Mouse (Mus musculus) ES-E14 (cell line): ENCODE results near the gene Bach2. TPM values are rescaled to one million over a fixed set of nuclear protein-coding genes. Genes with fewer than 3 reads are reported as not detected.

Experiments used
- DNase-seq: peaks from one replicate; pipeline ENCODE4 v3.0.0-alpha.2; 2013; ENCODE audit warnings: low read depth, low spot score
- H3K27ac ChIP-seq: 2 replicates; pipeline ENCODE4 v1.5.1; 2012; ENCODE audit warnings: low read depth, mild to moderate bottlenecking, low read length, moderate library complexity, mixed read lengths; ENCODE audit not compliant: poor library complexity, insufficient read depth, severe bottlenecking
- H3K36me3 ChIP-seq: 2 replicates; pipeline ENCODE4 v1.6.1; 2012; ENCODE audit warnings: mild to moderate bottlenecking, low read length, moderate library complexity, mixed read lengths; ENCODE audit not compliant: control insufficient read depth, poor library complexity, insufficient read depth, severe bottlenecking
- H3K4me1 ChIP-seq, 2 experiments: fragments of 150-350 bp in 1 of 2; sonication (generic) in 1 of 2; 2 replicates each; pipeline ENCODE4 v1.6.1; 2012; ENCODE audit warnings: low read length in 2 of 2, mild to moderate bottlenecking in 1 of 2, mixed read lengths in 1 of 2; ENCODE audit not compliant: control insufficient read depth in 2 of 2, insufficient read depth in 2 of 2, poor library complexity in 1 of 2
- H3K4me3 ChIP-seq, 2 experiments: fragments of 150-350 bp in 1 of 2; sonication (generic) in 1 of 2; 2 replicates each; pipeline ENCODE4 v1.5.1; 2012; ENCODE audit warnings: low read length in 2 of 2, low read depth in 1 of 2, mild to moderate bottlenecking in 1 of 2, mixed read lengths in 1 of 2; ENCODE audit not compliant: insufficient read depth in 1 of 2, poor library complexity in 1 of 2, severe bottlenecking in 1 of 2
- H3K9ac ChIP-seq: 2 replicates; pipeline ENCODE4 v1.6.1; 2012; ENCODE audit warnings: low read depth, mild to moderate bottlenecking, low read length, mixed read lengths; ENCODE audit not compliant: poor library complexity, insufficient read depth, severe bottlenecking
- H3K9me3 ChIP-seq: fragments of 150-350 bp; sonication (generic); 2 replicates; pipeline ENCODE4 v1.6.1; 2012; ENCODE audit warnings: low read depth, mild to moderate bottlenecking, low read length; ENCODE audit not compliant: control insufficient read depth, insufficient read depth
- CHD2 ChIP-seq: IDR thresholded peaks from 2 replicates; pipeline ENCODE4 v1.6.1; 2014; ENCODE audit warnings: mild to moderate bottlenecking, low read depth, low read length, inconsistent platforms
- HCFC1 ChIP-seq: IDR thresholded peaks from 2 replicates; pipeline ENCODE4 v1.6.1; 2012; ENCODE audit warnings: low read length, inconsistent platforms, borderline replicate concordance; ENCODE audit not compliant: insufficient read depth
- MAFK ChIP-seq: IDR thresholded peaks from 2 replicates; pipeline ENCODE4 v1.6.1; 2014; ENCODE audit warnings: mild to moderate bottlenecking, low read depth, low read length, inconsistent platforms; ENCODE audit not compliant: insufficient read depth
- ZC3H11A ChIP-seq: IDR thresholded peaks from 2 replicates; pipeline ENCODE4 v1.6.1; 2012; ENCODE audit warnings: low read depth, mild to moderate bottlenecking, inconsistent platforms, low read length, borderline replicate concordance
- ZNF384 ChIP-seq: IDR thresholded peaks from 2 replicates; pipeline ENCODE4 v1.6.1; 2012; ENCODE audit warnings: low read depth, low read length, inconsistent platforms
- in situ Hi-C, 2 experiments: fragments of 600-800 bp; cut with MboI; formaldehyde crosslinking; loops; one replicate each; pipeline ENCODE4 v1.15.1; 2025; ENCODE audit warnings: low sequenced_read_pairs in 2 of 2, inconsistent platforms in 1 of 2; ENCODE audit not compliant: unreplicated experiment in 2 of 2
- total RNA-seq: library from RNA; depleted of rRNA; stranded (reverse); fragments of 300-350 nt; gene quantifications from 2 replicates; pipeline ENCODE4 v1.2.3, GENCODE M21; 2012

Gene Bach2
- total RNA-seq, 1 experiment: 3.3 TPM

- in situ Hi-C loops: no loop called here
- DNase-seq: no peak
Observed at GRCm38 (mm10) chr4:32340844-32341243, 102.2 kb downstream of the Bach2 start.

GRCm38 (mm10) chr4:32342269-32342668 lies 103.7 kb downstream of the Bach2 start:
- no peaks in the 10 kb centered on the region for H3K9me3 ChIP-seq
- in situ Hi-C loops: no loop called here
- peak; percentile 27 for DNase-seq
- no peak for TF ChIP-seq ZC3H11A
- TF ChIP-seq MAFK: no peak
- no peak for TF ChIP-seq CHD2
- no peak for TF ChIP-seq HCFC1
- TF ChIP-seq ZNF384: no peak
- no peaks in the 10 kb centered on the region for H3K36me3 ChIP-seq
- no peak overlapping the region for H3K9ac ChIP-seq
- H3K4me3 ChIP-seq: no peak overlapping the region
- peaks cover 0 to 4% of the 10 kb centered on the region in 2 experiments; a peak in 1 of 4 replicates for H3K4me1 ChIP-seq
- no peak overlapping the region for H3K27ac ChIP-seq

More at GRCm38 (mm10) chr4:32340844-32341243, 102.2 kb downstream of the Bach2 start:
- Histone ChIP-seq H3K27ac (no peak overlapping the region), H3K4me3 (no peak overlapping the region), H3K36me3 (no peaks in the 10 kb centered on the region), H3K9ac (no peak overlapping the region), H3K4me1 (peaks cover 0 to 4% of the 10 kb centered on the region in 2 experiments; a peak in 1 of 4 replicates), H3K9me3 (no peaks in the 10 kb centered on the region)
- TF ChIP-seq CHD2 (no peak), ZC3H11A (no peak), HCFC1 (no peak), ZNF384 (no peak), MAFK (no peak)

GRCm38 (mm10) chr4:32343256-32344165 lies 104.9 kb downstream of the Bach2 start:
- Histone ChIP-seq H3K4me1 (no peaks in the 10 kb centered on the region), H3K4me3 (no peak overlapping the region), H3K9me3 (no peaks in the 10 kb centered on the region), H3K27ac (no peak overlapping the region), H3K36me3 (no peaks in the 10 kb centered on the region), H3K9ac (no peak overlapping the region)
- DNase-seq: no peak
- in situ Hi-C loops: no loop called here
- TF ChIP-seq CHD2 (no peak), HCFC1 (no peak), ZC3H11A (no peak), MAFK (no peak), ZNF384 (no peak)

- Histone ChIP-seq H3K36me3 (no peaks in the 10 kb centered on the region), H3K9me3 (no peaks in the 10 kb centered on the region), H3K9ac (no peak overlapping the region), H3K27ac (no peak overlapping the region), H3K4me1 (no peaks in the 10 kb centered on the region), H3K4me3 (no peak overlapping the region)
- TF ChIP-seq HCFC1 (no peak), CHD2 (no peak), ZNF384 (no peak), MAFK (no peak), ZC3H11A (no peak)
- in situ Hi-C loops: no loop called here
- DNase-seq: no peak
Observed at GRCm38 (mm10) chr4:32344276-32344675, 105.7 kb downstream of the Bach2 start.
